Mouse (Mus musculus) CD4-positive helper T cell, adult 2 months (primary cell): Measurements from ENCODE around the gene Arhgef28.

Experiments used
- DNase-seq: peaks from one replicate; pipeline ENCODE4 v3.0.0-alpha.2; 2012; ENCODE audit warnings: low read depth, missing footprints, low spot score

Gene Arhgef28

DNA sequence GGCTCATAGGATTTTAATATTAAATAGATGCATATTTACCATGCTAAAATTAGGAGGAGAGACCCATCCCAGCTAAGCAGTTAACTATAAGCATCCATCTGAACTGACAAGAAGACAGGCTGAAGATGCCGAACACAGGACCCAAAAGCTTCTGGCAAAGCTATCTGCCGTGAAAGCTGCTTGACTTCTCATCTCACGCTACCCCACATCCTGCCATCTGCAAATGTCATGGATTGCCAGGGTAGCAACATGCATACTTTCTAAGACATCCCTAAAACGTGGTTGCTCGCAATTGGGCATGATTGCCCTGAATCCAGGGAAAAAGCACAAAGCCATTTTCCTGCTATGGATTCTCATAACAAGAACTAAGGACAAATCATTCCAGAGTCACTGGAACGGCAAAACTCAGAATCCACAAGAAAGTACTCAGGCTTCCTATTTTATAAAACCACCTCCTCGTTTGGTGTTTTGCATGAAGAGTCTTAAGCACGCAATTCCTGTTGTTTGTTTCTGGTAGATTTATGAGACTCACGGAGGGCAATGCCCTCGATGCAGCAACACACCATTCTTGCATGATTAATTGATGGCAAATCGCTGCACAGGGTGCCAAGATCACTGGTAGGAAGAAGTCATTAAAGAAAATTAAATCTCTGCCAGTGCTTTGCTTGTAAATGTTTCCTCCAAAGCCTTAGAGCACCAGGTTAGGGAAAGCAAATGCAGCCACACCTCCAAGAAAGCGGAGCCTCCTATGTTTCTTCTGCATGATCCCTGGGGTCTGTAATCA, 287.9 kb downstream of the Arhgef28 start:
- DNase-seq: no peak

GRCm38 (mm10) chr13:97911013-97911412, 295.2 kb downstream of the Arhgef28 start:
- DNase-seq: no peak

DNA sequence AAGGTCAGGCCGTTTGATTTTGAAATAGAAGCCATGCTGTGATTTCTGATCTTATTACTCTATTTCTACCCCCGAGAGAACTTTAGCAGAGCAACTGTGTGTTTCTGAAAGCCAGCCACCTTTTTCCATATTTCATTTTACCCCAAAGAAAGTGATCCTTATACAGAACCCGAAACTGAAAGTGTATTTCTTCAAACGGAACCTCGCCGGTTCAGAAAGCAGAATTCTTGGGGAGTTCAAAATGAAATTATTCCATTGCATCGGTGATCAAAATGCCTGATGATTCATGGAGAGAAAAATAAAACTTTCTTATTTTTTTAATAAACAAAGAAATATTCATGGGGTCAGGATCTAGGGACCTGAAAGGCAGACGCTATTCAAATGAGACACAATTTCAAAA, 303.4 kb downstream of the Arhgef28 start:
- DNase-seq: peak; percentile 26

- no peak for DNase-seq
These were observed 305.9 kb downstream of the Arhgef28 start for GRCm38 (mm10) chr13:97900380-97900758.

GRCm38 (mm10) chr13:97899604-97900379, 306.4 kb downstream of the Arhgef28 start:
- no peak for DNase-seq

DNA sequence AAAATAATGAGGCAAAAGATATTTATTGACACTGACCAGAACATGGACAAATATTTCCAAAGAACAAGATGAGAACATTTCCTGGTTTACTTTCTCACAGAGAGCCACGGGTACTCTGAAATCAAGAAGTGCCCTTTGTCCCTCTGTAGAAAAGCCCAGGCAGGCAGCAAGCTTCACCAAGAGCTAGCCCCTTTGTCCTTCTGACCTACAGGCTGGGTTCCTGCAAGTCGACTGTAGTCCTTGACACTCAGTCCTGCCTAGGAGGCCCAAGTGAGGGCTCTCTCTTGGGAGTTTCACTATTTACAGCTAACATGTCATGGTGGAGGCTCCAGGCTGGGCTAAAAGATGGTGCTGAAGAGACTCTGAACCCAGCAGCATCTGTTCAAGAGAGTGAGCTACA, 307.6 kb downstream of the Arhgef28 start:
- DNase-seq: no peak

DNA sequence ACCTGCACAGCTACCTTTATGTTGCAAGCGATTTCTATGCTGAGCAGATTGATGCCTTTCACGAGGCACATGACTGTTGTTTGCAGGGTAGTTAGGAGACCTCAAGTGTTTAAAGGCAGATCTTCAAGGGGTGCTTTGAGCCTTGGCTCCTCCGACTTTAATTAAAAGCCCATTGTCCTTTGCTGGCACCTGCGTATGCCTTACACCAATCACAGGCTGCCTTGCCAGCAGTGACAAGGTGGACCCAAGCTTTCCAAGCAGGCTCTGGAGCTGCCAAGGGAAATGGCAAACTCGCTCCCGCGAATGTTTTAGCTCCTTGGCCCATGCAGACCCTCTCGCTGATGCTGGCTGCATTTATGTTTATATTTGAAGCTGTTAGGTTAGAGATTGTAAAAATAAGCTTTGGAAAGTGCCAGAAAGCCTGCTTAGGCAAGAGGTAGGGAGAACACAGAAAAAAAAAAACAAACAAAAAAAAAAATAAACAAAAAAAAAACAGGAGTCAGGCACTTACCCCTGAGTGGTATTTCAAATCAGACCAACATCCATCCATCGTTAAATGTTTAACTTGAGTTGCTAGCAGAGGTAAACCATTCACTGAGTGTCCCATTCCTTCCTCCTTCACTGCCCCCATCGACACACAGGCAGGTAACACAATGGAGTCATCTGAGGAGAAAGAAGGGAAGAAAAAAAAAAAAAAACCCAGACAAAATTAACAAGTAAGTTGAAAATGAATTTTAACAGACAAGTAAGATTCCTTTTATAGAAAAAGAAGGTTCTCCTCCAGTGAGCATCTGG, 313.0 kb downstream of the Arhgef28 start:
- no peak for DNase-seq

DNA sequence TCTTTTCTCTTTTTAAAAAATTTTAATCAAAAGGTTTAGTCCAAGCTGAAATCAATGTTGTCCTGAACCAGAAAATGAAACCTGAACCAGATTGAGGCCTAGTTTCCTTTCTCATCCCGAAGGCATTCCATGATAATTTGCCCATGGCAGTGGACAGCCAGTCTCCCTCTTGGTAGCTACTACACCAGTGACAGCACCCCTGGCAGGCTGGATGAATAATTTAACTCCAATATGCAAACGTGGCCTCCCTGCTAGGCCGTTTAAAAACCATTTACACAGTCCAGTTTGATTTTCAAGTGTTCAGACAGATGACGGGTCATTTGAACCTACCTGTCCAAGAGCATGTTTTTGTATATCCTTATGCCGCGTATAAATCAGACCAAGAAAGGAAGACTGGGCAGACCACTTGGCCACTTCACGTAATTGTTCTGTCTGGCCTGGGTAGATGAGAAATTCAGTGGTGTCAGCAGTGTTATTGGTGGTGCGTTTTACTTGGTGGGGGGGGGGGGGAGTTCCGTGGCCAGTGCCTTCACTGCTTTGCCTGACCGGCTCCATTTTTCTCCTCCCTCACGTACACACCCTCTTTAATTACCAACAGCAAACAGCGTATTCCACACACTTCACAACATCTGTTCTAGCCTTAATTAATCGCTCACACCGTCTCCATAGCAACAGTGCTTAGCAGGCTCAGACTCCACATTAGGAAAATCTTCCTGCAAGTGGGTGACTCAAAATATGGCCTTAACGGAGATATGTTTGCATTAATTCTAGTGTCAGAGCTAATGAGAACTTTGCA, 314.0 kb downstream of the Arhgef28 start:
- DNase-seq: no peak

DNA sequence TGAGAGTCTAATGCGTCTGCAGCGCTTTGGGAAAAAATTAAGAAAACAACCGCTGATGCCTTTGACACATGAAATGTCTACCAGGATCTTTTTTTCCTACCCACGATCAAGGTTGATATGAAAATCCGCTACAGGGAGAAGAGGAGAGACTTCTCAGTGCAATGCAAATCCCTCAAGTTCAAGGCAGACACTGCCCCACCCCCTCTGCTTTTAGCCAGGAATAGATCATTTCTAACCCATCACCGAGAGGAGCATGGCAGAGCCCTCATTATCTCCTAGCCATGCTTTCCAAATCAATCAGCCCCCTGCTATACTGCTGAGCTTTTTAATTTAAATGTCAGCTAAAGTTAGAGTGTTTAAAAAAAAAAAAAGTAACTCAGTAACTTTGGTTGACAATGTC, 318.2 kb downstream of the Arhgef28 start:
- DNase-seq: no peak

DNA sequence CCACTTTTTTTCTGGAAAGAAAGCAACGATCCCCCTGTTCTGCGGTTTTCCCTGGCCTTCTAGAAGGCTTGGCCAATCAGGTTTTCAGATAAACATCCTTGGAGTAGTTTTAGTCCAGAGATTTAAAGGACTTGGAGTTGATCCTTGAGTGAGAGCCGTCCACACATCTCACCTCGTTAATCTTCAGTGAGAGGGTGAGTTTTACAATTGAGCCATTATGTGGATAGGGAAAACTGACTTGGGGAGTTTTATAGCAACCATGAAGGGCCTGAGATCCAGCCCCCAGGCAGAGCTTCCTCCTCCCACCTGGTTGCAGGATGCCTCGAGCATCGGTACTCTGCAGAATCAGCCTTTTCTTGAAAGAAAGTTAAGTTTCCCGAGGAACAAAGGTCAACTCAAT, 318.7 kb downstream of the Arhgef28 start:
- DNase-seq: no peak

DNA sequence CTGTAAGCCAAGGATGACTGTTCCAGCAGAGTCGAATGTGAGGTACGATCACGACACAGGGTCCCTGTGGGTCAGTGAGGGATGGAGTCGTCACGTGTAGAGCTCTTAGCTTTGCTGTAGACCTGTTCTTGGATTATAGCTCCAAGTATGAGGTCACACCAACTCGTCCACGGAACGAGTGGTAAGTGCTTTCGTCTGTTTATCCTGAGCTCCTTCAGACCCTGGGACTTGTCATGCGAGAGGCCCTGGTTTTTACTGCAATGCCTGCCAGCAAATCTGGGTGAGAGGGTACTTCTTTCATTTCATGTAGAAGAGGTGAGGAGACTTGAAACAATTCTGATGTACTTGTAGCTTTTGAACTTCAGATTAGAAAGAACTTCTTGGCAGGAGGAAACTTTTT, 322.6 kb downstream of the Arhgef28 start:
- no peak for DNase-seq

DNA sequence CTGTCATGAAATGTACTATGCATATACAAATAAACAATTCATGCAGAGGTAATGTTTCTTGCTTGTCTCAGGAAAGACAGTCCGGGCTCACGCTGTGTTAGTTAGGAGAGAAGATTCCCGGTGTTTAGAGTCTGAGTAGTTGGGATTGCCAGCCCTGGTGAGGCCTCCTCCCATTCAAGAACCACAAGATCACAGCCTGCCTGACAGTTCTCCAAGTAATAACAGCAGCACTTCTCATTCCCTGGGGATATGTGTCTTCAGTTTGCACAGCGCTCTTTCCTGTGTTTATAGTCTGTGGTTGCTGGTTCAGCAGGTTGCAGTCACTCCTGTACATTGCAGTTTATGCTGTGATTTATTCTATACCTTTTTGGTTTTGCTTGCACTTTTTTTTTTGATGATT, 329.8 kb downstream of the Arhgef28 start:
- DNase-seq: no peak

GRCm38 (mm10) chr13:97876031-97876430, 330.2 kb downstream of the Arhgef28 start:
- no peak for DNase-seq

- DNase-seq: peak; percentile 43
These were observed 336.8 kb downstream of the Arhgef28 start for GRCm38 (mm10) chr13:97869428-97869827.

DNA sequence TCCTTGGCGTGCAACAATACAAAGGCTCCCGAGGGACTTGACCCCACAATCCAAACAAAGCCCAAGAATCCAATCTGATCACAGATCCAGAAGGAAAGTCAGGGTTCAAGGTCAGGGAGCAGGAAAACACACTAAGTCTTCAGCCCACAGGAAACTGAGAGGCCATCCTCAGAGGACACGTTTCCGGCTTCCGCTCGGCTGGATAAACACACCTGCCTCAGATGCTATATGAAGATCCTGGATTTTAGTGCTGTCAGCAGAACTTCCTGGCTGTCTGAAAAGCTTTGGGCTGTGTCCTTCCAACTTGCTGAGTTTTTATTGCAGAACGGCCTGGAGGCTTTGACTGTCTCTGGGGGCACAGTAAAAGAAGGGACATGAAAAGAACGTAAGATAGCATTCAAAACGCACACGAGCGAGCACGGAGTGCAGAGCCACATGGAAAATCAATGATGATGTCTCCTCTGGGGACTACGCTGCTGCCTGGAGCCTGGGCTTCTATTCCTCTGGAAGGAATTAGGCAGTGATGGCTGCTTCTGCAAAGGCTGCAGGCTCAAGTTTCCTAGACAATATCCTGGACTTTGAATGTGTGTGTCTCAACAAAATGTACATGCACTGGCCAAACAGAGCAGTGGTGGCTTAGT, 338.8 kb downstream of the Arhgef28 start:
- DNase-seq: no peak

- no peak for DNase-seq
These were observed 347.2 kb downstream of the Arhgef28 start for GRCm38 (mm10) chr13:97859071-97859470.

GRCm38 (mm10) chr13:97857860-97858259, 348.4 kb downstream of the Arhgef28 start:
- DNase-seq: peak; percentile 57

- DNase-seq: no peak
These were observed 352.8 kb downstream of the Arhgef28 start for GRCm38 (mm10) chr13:97853356-97853968.
